21 mouse cellular contexts compared by ENCODE assay signal in the genomic region with DNA sequence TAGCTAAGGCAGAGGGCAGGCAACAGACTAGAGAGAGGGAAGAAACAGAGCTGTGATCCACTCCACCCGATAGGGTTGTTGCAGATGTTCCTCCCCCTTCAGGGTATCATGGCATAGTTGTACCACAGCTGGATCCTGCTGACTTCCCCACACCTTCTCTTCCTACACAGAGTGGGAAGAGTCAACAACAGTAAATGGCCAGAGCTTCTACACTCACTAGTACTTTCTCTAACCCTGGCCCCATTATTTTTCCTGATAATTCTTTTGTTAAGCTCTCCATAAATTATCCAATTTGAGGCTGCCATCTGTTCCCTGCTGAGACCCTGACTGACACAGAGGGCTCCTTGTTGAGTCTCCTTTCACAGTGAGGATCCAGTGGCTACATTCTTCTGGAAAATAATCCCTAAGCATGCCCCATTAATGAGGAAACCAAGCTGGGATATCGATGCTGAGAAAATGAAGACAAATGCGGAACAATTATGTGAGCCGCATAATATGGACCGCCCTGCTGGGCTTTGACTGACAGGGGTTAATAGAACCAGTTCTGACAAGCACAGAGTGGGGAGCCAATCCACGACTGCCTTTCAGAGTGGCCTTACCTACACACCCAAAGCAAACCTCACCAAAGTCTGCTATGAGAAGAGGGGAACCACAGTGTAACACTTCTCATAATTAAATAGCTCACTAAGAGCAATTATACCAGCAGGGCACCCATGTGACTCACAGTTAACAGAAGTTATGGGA.
DNase-seq lines count a peak whose midpoint lies in the region; ATAC-seq lines count a peak whose summit lies in the region.
"Had no signal": no experiment of that assay in that cellular context is flagged by ENCODE, and none has a peak within 500 bp of the region (broad histone marks: within the 10 kb centered on the region; RNA-seq: fewer than 3 reads in every experiment).

No protein-coding gene starts in this region.

- peaks cover 12% of the 10 kb centered on the region for H3K4me1 ChIP-seq in midbrain, embryonic 13.5 days (replicated peaks)
- peaks cover 9% of the 10 kb centered on the region; the same call in 1 of the 2 replicates for H3K4me1 ChIP-seq in midbrain, embryonic 10.5 days
- peaks cover 5% of the 10 kb centered on the region; the same call in 1 of the 2 replicates for H3K4me1 ChIP-seq in forebrain, embryonic 11.5 days (replicated peaks; ENCODE audit: control insufficient read depth, insufficient read depth, low read length)
- no peaks in the 10 kb centered on the region for H3K4me1 ChIP-seq in hindbrain, embryonic 11.5 days (replicated peaks; ENCODE audit: control insufficient read depth, insufficient read depth, low read length)
- no peaks in the 10 kb centered on the region for H3K4me1 ChIP-seq in liver, embryonic 12.5 days
- H3K4me1 ChIP-seq: heart, embryonic 15.5 days; hindbrain, embryonic 15.5 days; limb, embryonic 10.5 days; lung, embryonic 15.5 days had no signal

- H3K36me3 ChIP-seq in midbrain, embryonic 13.5 days: no peaks in the 10 kb centered on the region
- no peaks in the 10 kb centered on the region for H3K36me3 ChIP-seq in midbrain, embryonic 10.5 days
- H3K36me3 ChIP-seq in forebrain, embryonic 11.5 days (ENCODE audit: control insufficient read depth, insufficient read depth, low read length): no peaks in the 10 kb centered on the region
- H3K36me3 ChIP-seq in hindbrain, embryonic 11.5 days (ENCODE audit: control insufficient read depth, insufficient read depth, low read length): no peaks in the 10 kb centered on the region
- no peaks in the 10 kb centered on the region for H3K36me3 ChIP-seq in liver, embryonic 12.5 days
- H3K36me3 ChIP-seq: G1E; heart, embryonic 15.5 days; hindbrain, embryonic 15.5 days; limb, embryonic 10.5 days; lung, embryonic 15.5 days had no signal

- WGBS in midbrain, embryonic 13.5 days: 25% methylated on average over 6 of the region's 6 CpGs
- 62% methylated on average over 6 of the region's 6 CpGs for WGBS in midbrain, embryonic 10.5 days
- WGBS in forebrain, embryonic 11.5 days: 20% methylated on average over 6 of the region's 6 CpGs
- 29% methylated on average over 6 of the region's 6 CpGs for WGBS in hindbrain, embryonic 11.5 days
- 57% methylated on average over 6 of the region's 6 CpGs for WGBS in liver, embryonic 12.5 days (ENCODE audit: insufficient replicate concordance)

- no peaks in the 10 kb centered on the region for H3K9me3 ChIP-seq in midbrain, embryonic 13.5 days
- no peaks in the 10 kb centered on the region for H3K9me3 ChIP-seq in midbrain, embryonic 10.5 days (replicated peaks)
- H3K9me3 ChIP-seq in forebrain, embryonic 11.5 days (ENCODE audit: control insufficient read depth, low read length): no peaks in the 10 kb centered on the region
- no peaks in the 10 kb centered on the region for H3K9me3 ChIP-seq in hindbrain, embryonic 11.5 days (ENCODE audit: control insufficient read depth, low read length)
- no peaks in the 10 kb centered on the region for H3K9me3 ChIP-seq in liver, embryonic 12.5 days (replicated peaks)
- H3K9me3 ChIP-seq: heart, embryonic 15.5 days; hindbrain, embryonic 15.5 days; limb, embryonic 10.5 days; lung, embryonic 15.5 days had no signal

- H3K4me3 ChIP-seq in midbrain, embryonic 13.5 days (replicated peaks): no peak overlapping the region
- H3K4me3 ChIP-seq in midbrain, embryonic 10.5 days: no peak overlapping the region
- no peak overlapping the region for H3K4me3 ChIP-seq in forebrain, embryonic 11.5 days (ENCODE audit: low read depth, low read length)
- no peak overlapping the region for H3K4me3 ChIP-seq in hindbrain, embryonic 11.5 days (ENCODE audit: low read depth, low read length)
- H3K4me3 ChIP-seq in liver, embryonic 12.5 days: no peak overlapping the region
- H3K4me3 ChIP-seq: heart, adult 2 months; heart, embryonic 15.5 days; hindbrain, embryonic 15.5 days; left cerebral cortex, adult 2 months; limb, embryonic 10.5 days; lung, embryonic 15.5 days had no signal

- H3K27ac ChIP-seq in midbrain, embryonic 13.5 days: no peak overlapping the region
- no peak overlapping the region for H3K27ac ChIP-seq in midbrain, embryonic 10.5 days (replicated peaks)
- no peak overlapping the region for H3K27ac ChIP-seq in forebrain, embryonic 11.5 days (ENCODE audit: low read depth, low read length)
- no peak overlapping the region for H3K27ac ChIP-seq in hindbrain, embryonic 11.5 days (ENCODE audit: low read depth, low read length)
- H3K27ac ChIP-seq in liver, embryonic 12.5 days: no peak overlapping the region
- H3K27ac ChIP-seq: heart, adult 2 months; heart, embryonic 15.5 days; hindbrain, embryonic 15.5 days; left cerebral cortex, adult 2 months; limb, embryonic 10.5 days; lung, embryonic 15.5 days had no signal

- no peak overlapping the region for H3K9ac ChIP-seq in midbrain, embryonic 13.5 days (replicated peaks)
- H3K9ac ChIP-seq in forebrain, embryonic 11.5 days (ENCODE audit: low read length): no peak overlapping the region
- no peak overlapping the region for H3K9ac ChIP-seq in hindbrain, embryonic 11.5 days (ENCODE audit: low read depth, low read length)
- H3K9ac ChIP-seq in liver, embryonic 12.5 days: no peak overlapping the region
- H3K9ac ChIP-seq: heart, embryonic 15.5 days; hindbrain, embryonic 15.5 days; lung, embryonic 15.5 days had no signal

- no peak overlapping the region for H3K4me2 ChIP-seq in midbrain, embryonic 13.5 days (replicated peaks)
- no peak overlapping the region for H3K4me2 ChIP-seq in forebrain, embryonic 11.5 days (ENCODE audit: low read depth, low read length, severe bottlenecking)
- no peak overlapping the region for H3K4me2 ChIP-seq in hindbrain, embryonic 11.5 days (replicated peaks; ENCODE audit: low read depth, low read length)
- H3K4me2 ChIP-seq in liver, embryonic 12.5 days: no peak overlapping the region
- H3K4me2 ChIP-seq: heart, embryonic 15.5 days; hindbrain, embryonic 15.5 days; liver, embryonic 11.5 days; lung, embryonic 15.5 days had no signal

- no peak for DNase-seq in midbrain, embryonic 10.5 days (ENCODE audit: low spot score)
- peak; percentile 61 for DNase-seq in forebrain, embryonic 11.5 days (ENCODE audit: low spot score)
- peak; percentile 31 for DNase-seq in hindbrain, embryonic 11.5 days (ENCODE audit: low spot score)
- DNase-seq in retina, embryonic 14.5 days (ENCODE audit: low spot score): peak; percentile 74
- DNase-seq: cerebellum, adult 11 months; cerebellum, postnatal 25 days; gastrocnemius, postnatal 10 days; heart, adult 2 months; kidney, adult 11 months; kidney, postnatal 10 days; thymus, postnatal 25 days had no signal

- ATAC-seq in midbrain, embryonic 13.5 days: peak; percentile 94
- ATAC-seq in forebrain, embryonic 11.5 days (replicated peaks; ENCODE audit: low FRiP score): peak; percentile 92
- ATAC-seq in hindbrain, embryonic 11.5 days (ENCODE audit: low FRiP score): peak; percentile 92
- ATAC-seq in liver, embryonic 12.5 days: no peak
- no peak for ATAC-seq in CD4-positive, CD25-positive, alpha-beta regulatory T cell, adult 4 months

- H3K27me3 ChIP-seq in midbrain, embryonic 13.5 days: peaks cover 22% of the 10 kb centered on the region; the same call in 1 of the 2 replicates
- H3K27me3 ChIP-seq in midbrain, embryonic 10.5 days (ENCODE audit: low read depth, poor library complexity, severe bottlenecking): peaks cover 69% of the 10 kb centered on the region
- no peaks in the 10 kb centered on the region for H3K27me3 ChIP-seq in forebrain, embryonic 11.5 days (ENCODE audit: control insufficient read depth, insufficient read depth, low read length)
- H3K27me3 ChIP-seq in hindbrain, embryonic 11.5 days (ENCODE audit: control insufficient read depth, insufficient read depth, low read length): no peaks in the 10 kb centered on the region
- H3K27me3 ChIP-seq in liver, embryonic 12.5 days (replicated peaks): no peaks in the 10 kb centered on the region
- H3K27me3 ChIP-seq: heart, embryonic 15.5 days; hindbrain, embryonic 15.5 days; lung, embryonic 15.5 days had no signal

Comparison
In these comparisons a context has a peak if more than half of its experiments do, and no peak if none do; other contexts are left out.
1. ATAC-seq: peak in midbrain, embryonic 13.5 days (single experiment), forebrain, embryonic 11.5 days (single experiment) and hindbrain, embryonic 11.5 days (single experiment); none in liver, embryonic 12.5 days (single experiment) and CD4-positive, CD25-positive, alpha-beta regulatory T cell, adult 4 months (single experiment).